Mouse (Mus musculus) erythroblast, embryonic 14.5 days (primary cell): ENCODE measurements around the gene Cpt2. TPM values are rescaled to one million over a fixed set of nuclear protein-coding genes. Genes with fewer than 3 reads are reported as not detected.

ENCODE experiments used
- H3K27me3 ChIP-seq: 2 replicates; pipeline ENCODE4 v1.6.1; 2012; ENCODE audit warnings: inconsistent platforms; ENCODE audit not compliant: control insufficient read depth
- H3K36me3 ChIP-seq: 2 replicates; pipeline ENCODE4 v1.6.1; 2012; ENCODE audit warnings: mild to moderate bottlenecking, inconsistent platforms; ENCODE audit not compliant: control insufficient read depth
- H3K4me1 ChIP-seq: 2 replicates; pipeline ENCODE4 v1.6.1; 2012; ENCODE audit warnings: inconsistent platforms; ENCODE audit not compliant: control insufficient read depth
- H3K4me3 ChIP-seq: replicated peaks from 2 replicates; pipeline ENCODE3; 2012; ENCODE audit warnings: moderate library complexity, mild to moderate bottlenecking, inconsistent platforms
- H3K9me3 ChIP-seq: 2 replicates; pipeline ENCODE4 v1.6.1; 2012; ENCODE audit warnings: low read length, inconsistent platforms, mixed read lengths; ENCODE audit not compliant: control insufficient read depth
- GATA1 ChIP-seq: IDR thresholded peaks from 2 replicates; pipeline ENCODE4 v1.6.1; 2012; ENCODE audit warnings: low read length, inconsistent platforms, mixed read lengths
- TAL1 ChIP-seq: IDR thresholded peaks from 3 replicates; pipeline ENCODE4 v1.6.1; 2012; ENCODE audit warnings: low read length, inconsistent platforms, mixed read lengths
- polyA plus RNA-seq: library from polyadenylated mRNA; stranded (reverse); fragments of >175 nt; gene quantifications from 2 replicates; pipeline ENCODE4 v1.2.3, GENCODE M21; 2012

Gene Cpt2
- polyA plus RNA-seq, 1 experiment: 6.6 TPM

GRCm38 (mm10) chr4:107928726-107929125, 5.3 kb upstream of the Cpt2 start:
- Histone ChIP-seq H3K27me3 (no peaks in the 10 kb centered on the region), H3K4me1 (peaks cover 29% of the 10 kb centered on the region), H3K9me3 (no peaks in the 10 kb centered on the region), H3K4me3 (no peak overlapping the region), H3K36me3 (no peaks in the 10 kb centered on the region)
- TF ChIP-seq GATA1: no peak
- no peak for TF ChIP-seq TAL1

DNA sequence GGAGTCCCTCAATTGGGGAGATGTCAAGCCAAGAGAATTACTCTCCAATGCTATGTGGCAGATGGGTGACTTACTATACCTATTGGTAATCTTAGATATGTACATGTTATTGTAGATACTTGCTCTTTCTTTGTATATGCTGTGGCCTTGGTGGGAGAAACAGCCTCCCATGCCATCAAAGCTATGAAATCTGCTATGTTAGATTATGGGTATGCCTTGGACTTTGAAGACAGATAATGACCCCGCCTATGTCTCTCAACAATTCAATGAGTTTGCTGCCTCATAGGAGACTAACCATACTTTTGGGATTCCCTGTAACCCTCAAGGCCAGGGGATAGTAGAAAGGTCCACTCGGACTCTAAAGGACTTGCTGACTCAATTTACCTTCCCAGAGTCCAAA, 4.9 kb upstream of the Cpt2 start:
- Histone ChIP-seq H3K4me1 (peaks cover 29% of the 10 kb centered on the region), H3K9me3 (no peaks in the 10 kb centered on the region), H3K27me3 (no peaks in the 10 kb centered on the region), H3K36me3 (no peaks in the 10 kb centered on the region), H3K4me3 (no peak overlapping the region)
- TF ChIP-seq TAL1 (no peak), GATA1 (no peak)

DNA sequence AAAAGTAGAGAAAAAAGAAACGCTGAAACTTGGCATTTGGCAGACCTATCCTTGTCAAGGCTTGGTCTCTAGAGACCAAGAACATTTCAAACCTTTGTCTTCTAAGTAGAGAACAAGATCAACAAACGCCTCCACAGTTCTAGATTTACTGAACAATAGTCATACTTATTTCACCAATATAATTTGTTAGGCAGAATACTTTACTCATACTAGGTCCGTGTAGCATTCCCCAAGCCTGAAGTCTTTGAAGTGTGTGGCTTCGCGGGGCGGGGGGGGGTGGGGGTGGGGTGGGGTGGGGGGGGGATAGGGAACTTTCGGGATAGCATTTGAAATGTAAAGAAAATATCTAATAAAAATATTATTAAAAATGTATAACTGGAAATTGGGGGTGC, 389 bp upstream of the Cpt2 start:
- H3K4me1 ChIP-seq: peaks cover 58% of the 10 kb centered on the region
- TF ChIP-seq GATA1 (no peak), TAL1 (no peak)
- H3K4me3 ChIP-seq: peak overlapping the region; percentile 82
- no peaks in the 10 kb centered on the region for H3K9me3 ChIP-seq
- H3K36me3 ChIP-seq: peaks cover 11% of the 10 kb centered on the region
- H3K27me3 ChIP-seq: no peaks in the 10 kb centered on the region

DNA sequence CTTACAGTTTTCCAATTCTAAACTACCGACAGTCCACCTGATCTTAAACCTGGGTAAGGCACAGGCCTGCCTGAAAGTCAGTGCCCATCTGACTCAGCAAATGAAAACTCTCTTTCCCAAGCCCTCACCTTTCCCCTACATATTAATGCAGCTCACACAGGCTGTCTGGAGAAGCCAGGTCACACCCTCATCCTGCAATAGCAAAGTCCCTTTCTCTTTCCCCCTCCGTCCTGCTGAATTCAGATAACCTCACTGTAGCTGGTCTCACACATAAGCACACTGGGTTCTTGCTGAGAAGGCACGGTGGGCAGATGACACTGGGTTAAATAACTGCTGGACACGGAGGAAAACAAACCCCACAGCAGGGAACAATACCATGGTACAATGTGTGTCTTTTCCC, 1.5 kb downstream of the Cpt2 start:
- H3K9me3 ChIP-seq: no peaks in the 10 kb centered on the region
- no peaks in the 10 kb centered on the region for H3K27me3 ChIP-seq
- peaks cover 15% of the 10 kb centered on the region for H3K36me3 ChIP-seq
- peaks cover 44% of the 10 kb centered on the region for H3K4me1 ChIP-seq
- TF ChIP-seq GATA1: no peak
- TF ChIP-seq TAL1: no peak
- H3K4me3 ChIP-seq: peak overlapping the region; percentile 82

DNA sequence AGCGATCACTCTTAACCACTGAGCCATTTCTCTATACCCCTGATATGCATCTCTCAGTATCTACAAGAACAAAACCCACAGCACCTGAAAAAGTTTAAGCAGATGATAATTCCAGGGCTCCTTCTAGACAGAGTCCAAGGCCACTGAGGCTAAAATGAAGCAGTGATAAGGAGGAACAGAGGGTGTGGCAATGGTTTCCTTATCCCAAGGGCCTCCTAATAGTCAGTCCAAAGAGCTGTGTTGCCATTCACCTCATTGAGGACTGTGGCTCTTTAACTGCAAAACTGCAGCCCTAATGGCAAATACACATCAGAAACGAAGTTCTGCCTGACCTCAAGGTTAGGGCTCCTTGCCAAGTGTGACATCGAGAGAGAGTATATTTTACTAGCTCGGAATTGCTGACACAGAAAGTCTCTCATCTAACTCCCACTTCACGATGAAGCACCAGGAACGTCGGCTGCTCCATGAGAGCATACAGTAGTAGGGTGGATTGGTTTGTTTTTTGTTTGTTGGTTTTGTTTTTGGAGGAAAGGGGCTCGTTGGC, 2.2 kb downstream of the Cpt2 start:
- no peaks in the 10 kb centered on the region for H3K9me3 ChIP-seq
- H3K4me1 ChIP-seq: peaks cover 44% of the 10 kb centered on the region
- no peak for TF ChIP-seq GATA1
- no peak for TF ChIP-seq TAL1
- H3K4me3 ChIP-seq: peak overlapping the region; percentile 82
- no peaks in the 10 kb centered on the region for H3K27me3 ChIP-seq
- H3K36me3 ChIP-seq: peaks cover 15% of the 10 kb centered on the region

- Histone ChIP-seq H3K27me3 (no peaks in the 10 kb centered on the region), H3K9me3 (no peaks in the 10 kb centered on the region), H3K4me1 (peaks cover 44% of the 10 kb centered on the region), H3K4me3 (no peak overlapping the region), H3K36me3 (peaks cover 15% of the 10 kb centered on the region)
- no peak for TF ChIP-seq TAL1
- TF ChIP-seq GATA1: no peak
Measured at GRCm38 (mm10) chr4:107920336-107920735, 3.1 kb downstream of the Cpt2 start.

DNA sequence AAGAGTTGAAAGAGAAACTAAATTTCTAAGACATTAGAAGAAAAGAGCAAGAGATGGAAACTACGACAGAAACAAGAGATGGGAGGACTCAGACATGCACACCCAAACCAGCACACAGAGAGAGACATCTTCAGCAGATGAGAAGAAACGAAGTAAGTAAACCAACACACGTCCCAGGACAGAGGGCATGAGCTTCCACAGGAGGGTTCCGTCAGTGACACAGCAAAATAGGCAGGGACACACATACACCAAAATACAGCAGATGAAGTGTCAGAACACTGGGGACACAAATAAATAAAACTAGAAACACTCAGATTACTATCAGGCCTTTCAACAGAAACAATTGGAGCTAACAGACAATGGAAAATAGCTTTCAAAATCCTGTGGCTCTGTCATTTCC, 13.4 kb downstream of the Cpt2 start:
- no peaks in the 10 kb centered on the region for H3K9me3 ChIP-seq
- no peaks in the 10 kb centered on the region for H3K27me3 ChIP-seq
- peaks cover 79% of the 10 kb centered on the region for H3K36me3 ChIP-seq
- H3K4me3 ChIP-seq: no peak overlapping the region
- H3K4me1 ChIP-seq: no peaks in the 10 kb centered on the region
- TF ChIP-seq GATA1 (no peak), TAL1 (no peak)

DNA sequence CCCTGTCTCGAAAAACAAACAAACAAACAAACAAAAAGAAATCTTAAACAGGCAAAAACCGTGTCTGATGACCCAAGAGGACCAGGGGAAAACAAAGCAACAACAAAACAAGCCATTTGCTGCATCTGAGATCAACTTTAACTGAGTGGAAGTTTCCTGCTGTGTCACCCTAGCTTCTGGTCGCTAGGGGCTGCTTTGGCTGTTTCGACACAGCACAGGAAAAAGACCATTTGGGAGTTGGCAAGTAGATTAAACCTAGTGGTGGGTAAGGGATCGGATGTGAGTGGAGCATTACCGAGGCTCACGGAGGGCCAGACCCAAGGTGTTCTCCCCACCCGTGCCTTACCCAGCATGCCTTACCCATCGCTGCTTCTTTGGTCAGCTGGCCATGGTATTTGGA, 16.8 kb downstream of the Cpt2 start:
- TF ChIP-seq GATA1 (no peak), TAL1 (no peak)
- H3K36me3 ChIP-seq: peaks cover 81% of the 10 kb centered on the region
- no peaks in the 10 kb centered on the region for H3K9me3 ChIP-seq
- H3K4me3 ChIP-seq: no peak overlapping the region
- H3K27me3 ChIP-seq: no peaks in the 10 kb centered on the region
- H3K4me1 ChIP-seq: peaks cover 5% of the 10 kb centered on the region

- Histone ChIP-seq H3K4me3 (no peak overlapping the region), H3K36me3 (peaks cover 67% of the 10 kb centered on the region), H3K4me1 (peaks cover 5% of the 10 kb centered on the region), H3K9me3 (no peaks in the 10 kb centered on the region), H3K27me3 (no peaks in the 10 kb centered on the region)
- TF ChIP-seq TAL1 (no peak), GATA1 (no peak)
Measured at GRCm38 (mm10) chr4:107904252-107904651, 19.2 kb downstream of the Cpt2 start.

DNA sequence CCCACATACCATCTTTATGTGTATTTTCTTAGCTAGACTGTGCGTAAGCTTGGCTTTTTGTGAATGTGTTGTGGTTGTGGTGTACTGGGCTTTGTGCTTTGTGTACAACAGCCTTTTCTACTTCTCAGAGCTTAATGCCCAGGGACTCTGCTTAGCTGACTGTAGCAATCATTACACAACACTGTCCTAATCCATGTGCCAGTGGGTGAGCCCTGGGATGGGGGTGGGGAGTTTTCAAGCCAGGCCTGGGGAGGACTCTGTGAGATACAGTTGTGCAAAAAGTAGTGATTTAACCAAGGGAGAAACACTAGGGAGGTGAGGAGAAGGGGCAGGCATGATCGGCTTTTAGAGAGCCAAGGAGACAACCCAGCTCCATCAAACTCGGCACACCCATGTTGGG, 23.2 kb downstream of the Cpt2 start:
- TF ChIP-seq GATA1 (no peak), TAL1 (no peak)
- Histone ChIP-seq H3K4me1 (peaks cover 5% of the 10 kb centered on the region), H3K36me3 (peaks cover 71% of the 10 kb centered on the region), H3K4me3 (no peak overlapping the region), H3K27me3 (no peaks in the 10 kb centered on the region), H3K9me3 (no peaks in the 10 kb centered on the region)
